Mouse (Mus musculus) neural tube, embryonic 13.5 days (tissue): ENCODE measurements at regions not wholly inside any gene's neighbourhood (a gene's known extent, or its start where the extent isn't known, plus 50 kb on each side); places are given as distances from the start of the nearest gene placed in this dataset.

Experiments used
- ATAC-seq: fragments of 200-750 bp; cut with Nextera tagmentation; 2 replicates; pipeline ENCODE4 v1.8.0; 2017; ENCODE audit warnings: low read depth, mild to moderate bottlenecking, moderate TSS enrichment, moderate library complexity
- H3K27ac ChIP-seq: fragments of 300-500 bp; sonication (generic); replicated peaks from 2 replicates; pipeline ENCODE4 v1.5.1; 2015; ENCODE audit warnings: moderate library complexity, mild to moderate bottlenecking, inconsistent platforms
- H3K27me3 ChIP-seq: fragments of 300-500 bp; sonication (generic); 2 replicates; pipeline ENCODE4 v1.6.1; 2015; ENCODE audit warnings: mild to moderate bottlenecking, inconsistent platforms
- H3K36me3 ChIP-seq: fragments of 300-500 bp; sonication (generic); 2 replicates; pipeline ENCODE4 v1.6.1; 2015; ENCODE audit warnings: mild to moderate bottlenecking, inconsistent platforms
- H3K4me1 ChIP-seq: fragments of 300-500 bp; sonication (generic); replicated peaks from 2 replicates; pipeline ENCODE4 v1.6.1; 2015; ENCODE audit warnings: inconsistent platforms
- H3K4me2 ChIP-seq: fragments of 300-500 bp; sonication (generic); 2 replicates; pipeline ENCODE4 v1.6.1; 2015; ENCODE audit warnings: inconsistent platforms, mild to moderate bottlenecking, moderate library complexity
- H3K4me3 ChIP-seq: fragments of 300-500 bp; sonication (generic); 2 replicates; pipeline ENCODE4 v1.5.1; 2015; ENCODE audit warnings: mild to moderate bottlenecking, inconsistent platforms
- H3K9ac ChIP-seq: fragments of 300-500 bp; sonication (generic); 2 replicates; pipeline ENCODE4 v1.6.1; 2015; ENCODE audit warnings: moderate library complexity, mild to moderate bottlenecking, inconsistent platforms
- H3K9me3 ChIP-seq: fragments of 300-500 bp; sonication (generic); 2 replicates; pipeline ENCODE4 v1.6.1; 2016; ENCODE audit warnings: inconsistent platforms
- WGBS: fragments of 180-500 bp; shearing (Covaris S2); methylation state at CpG from one replicate; pipeline ENCODE4 v1.1.7; 2015; 5-methylcytosine and 5-hydroxymethylcytosine counted together

DNA sequence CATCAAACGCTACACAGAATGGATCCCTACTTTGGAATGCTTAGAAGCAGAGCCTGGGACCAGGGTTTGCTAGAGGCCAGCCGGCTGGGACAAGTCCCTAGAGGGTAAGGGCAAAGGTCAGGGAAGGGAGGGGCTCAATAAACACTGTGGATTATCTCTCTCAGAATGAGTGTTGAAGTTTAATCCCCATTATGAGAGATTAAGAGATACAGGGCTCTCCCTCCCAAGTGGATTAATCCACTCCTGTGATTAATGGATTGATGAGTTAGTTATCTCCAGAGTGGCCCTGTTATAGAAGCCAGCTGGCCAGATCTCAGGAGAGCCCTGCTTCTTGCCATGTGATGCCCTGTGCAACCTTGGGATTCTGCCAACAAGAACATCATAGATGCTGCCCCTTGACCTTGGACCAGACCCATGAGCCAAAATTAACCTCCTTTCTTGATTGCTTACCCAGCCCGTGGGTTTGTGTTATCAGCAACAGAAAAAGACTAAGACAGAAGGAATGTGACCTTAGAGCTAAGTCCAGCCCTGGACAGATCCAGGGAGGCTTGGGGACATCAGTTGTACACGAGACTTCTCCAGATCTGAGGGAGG, 119.6 kb upstream of the Slc22a12 start:
- H3K4me3 ChIP-seq, result no peak overlapping the region
- H3K27me3 ChIP-seq, result no peaks in the 10 kb centered on the region
- WGBS, result 48% methylated on average over 4 of the region's 4 CpGs
- H3K4me2 ChIP-seq, result no peak overlapping the region
- H3K9me3 ChIP-seq, result peaks cover under 1% of the 10 kb centered on the region; the same call in 1 of the 2 replicates
- H3K27ac ChIP-seq, result no peak overlapping the region
- ATAC-seq, result no peak
- no peaks in the 10 kb centered on the region; the same call in 1 of the 2 replicates for H3K4me1 ChIP-seq
- no peaks in the 10 kb centered on the region for H3K36me3 ChIP-seq
- no peak overlapping the region for H3K9ac ChIP-seq

DNA sequence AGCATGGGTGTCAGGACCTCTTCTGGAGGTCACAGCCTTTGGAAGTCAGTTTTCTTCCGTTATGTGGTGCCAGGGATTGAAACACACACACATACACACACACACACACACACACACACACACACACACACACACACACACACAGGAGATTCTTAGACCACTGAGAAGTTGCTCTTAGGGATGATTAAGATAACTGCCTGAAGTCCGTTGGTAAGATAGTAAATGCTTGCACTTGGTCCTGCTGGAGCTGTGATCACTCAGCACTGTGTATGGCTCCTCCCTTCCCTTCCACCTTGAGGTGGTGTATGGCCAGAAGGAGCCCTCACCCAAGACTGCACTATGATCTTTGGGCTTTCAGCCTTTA, 118.7 kb upstream of the Slc22a12 start:
- H3K4me1 ChIP-seq, result no peaks in the 10 kb centered on the region; the same call in 1 of the 2 replicates
- H3K9ac ChIP-seq, result no peak overlapping the region
- no peak overlapping the region for H3K27ac ChIP-seq
- H3K36me3 ChIP-seq, result no peaks in the 10 kb centered on the region
- 65% methylated on average over 2 of the region's 2 CpGs for WGBS
- no peak overlapping the region for H3K4me2 ChIP-seq
- no peak overlapping the region for H3K4me3 ChIP-seq
- H3K9me3 ChIP-seq, result peaks cover 8% of the 10 kb centered on the region; the same call in 1 of the 2 replicates
- no peaks in the 10 kb centered on the region for H3K27me3 ChIP-seq
- ATAC-seq, result no peak

DNA sequence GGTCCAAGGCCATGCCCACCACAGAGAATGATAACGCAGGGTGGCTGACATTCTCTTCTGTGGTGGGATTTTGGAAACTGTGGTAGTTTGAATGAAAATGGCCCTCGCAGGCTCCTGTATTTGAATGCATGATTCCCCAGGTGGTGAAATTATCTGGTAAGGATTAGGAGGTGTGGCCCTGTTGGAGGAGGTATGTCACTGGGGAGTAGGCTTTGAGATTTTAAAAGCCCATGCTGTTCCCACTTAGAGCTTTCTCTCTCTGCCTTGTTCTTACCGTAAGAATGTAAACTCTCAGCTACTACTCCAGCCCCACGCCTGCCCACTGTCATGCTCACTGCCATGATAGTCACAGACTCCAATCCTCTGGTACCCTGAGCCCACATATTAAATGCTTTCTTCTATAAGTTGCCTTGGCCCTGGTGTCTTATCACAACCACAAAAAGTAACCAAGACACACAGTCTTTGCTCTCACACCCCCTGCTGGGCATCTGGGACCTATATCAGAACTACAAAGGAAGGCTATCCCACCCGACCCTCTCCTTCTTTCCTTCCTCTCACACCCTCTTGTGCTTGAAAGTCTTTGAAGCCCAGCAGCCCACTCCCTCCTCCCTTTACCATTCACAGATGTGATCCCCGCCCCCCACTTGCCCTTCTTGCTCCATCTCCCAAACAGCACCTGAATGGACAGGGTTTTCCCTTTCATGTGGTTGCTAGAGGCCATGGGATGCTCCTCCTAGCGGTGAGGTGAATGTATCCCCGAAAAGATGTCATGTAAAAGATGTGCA, 118.1 kb upstream of the Slc22a12 start:
- Histone ChIP-seq H3K4me1 (no peaks in the 10 kb centered on the region; the same call in 1 of the 2 replicates), H3K27ac (no peak overlapping the region), H3K36me3 (no peaks in the 10 kb centered on the region), H3K9ac (no peak overlapping the region), H3K4me2 (no peak overlapping the region), H3K4me3 (no peak overlapping the region), H3K27me3 (no peaks in the 10 kb centered on the region), H3K9me3 (peaks cover 8% of the 10 kb centered on the region; the same call in 1 of the 2 replicates)
- 37% methylated on average over 8 of the region's 8 CpGs for WGBS
- ATAC-seq, result no peak

DNA sequence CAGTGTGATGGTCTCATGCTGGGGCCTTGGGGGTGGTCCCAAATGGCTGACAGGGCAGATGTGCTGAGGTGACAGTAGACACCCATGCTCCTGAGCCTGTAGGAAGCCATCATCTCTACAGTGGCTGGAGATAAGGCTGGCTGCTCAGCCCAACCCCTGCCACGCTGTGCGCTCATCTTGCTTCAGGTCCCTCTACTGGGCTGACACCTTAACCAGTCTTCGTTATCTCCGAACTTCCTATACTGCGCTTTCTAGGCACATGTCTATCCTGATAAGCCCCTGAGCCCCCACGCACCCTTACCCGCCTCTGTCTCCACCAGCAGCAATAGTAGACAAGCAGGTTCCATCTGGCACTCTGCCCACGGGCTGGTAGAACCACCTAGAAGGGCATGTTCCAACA, 117.3 kb upstream of the Slc22a12 start:
- no peak overlapping the region for H3K27ac ChIP-seq
- no peaks in the 10 kb centered on the region; the same call in 1 of the 2 replicates for H3K4me1 ChIP-seq
- no peak for ATAC-seq
- H3K36me3 ChIP-seq, result no peaks in the 10 kb centered on the region
- no peak overlapping the region for H3K4me3 ChIP-seq
- H3K9me3 ChIP-seq, result peaks cover 8% of the 10 kb centered on the region; the same call in 1 of the 2 replicates
- H3K4me2 ChIP-seq, result no peak overlapping the region
- H3K9ac ChIP-seq, result no peak overlapping the region
- no peaks in the 10 kb centered on the region for H3K27me3 ChIP-seq
- 88% methylated on average over 8 of the region's 8 CpGs for WGBS

DNA sequence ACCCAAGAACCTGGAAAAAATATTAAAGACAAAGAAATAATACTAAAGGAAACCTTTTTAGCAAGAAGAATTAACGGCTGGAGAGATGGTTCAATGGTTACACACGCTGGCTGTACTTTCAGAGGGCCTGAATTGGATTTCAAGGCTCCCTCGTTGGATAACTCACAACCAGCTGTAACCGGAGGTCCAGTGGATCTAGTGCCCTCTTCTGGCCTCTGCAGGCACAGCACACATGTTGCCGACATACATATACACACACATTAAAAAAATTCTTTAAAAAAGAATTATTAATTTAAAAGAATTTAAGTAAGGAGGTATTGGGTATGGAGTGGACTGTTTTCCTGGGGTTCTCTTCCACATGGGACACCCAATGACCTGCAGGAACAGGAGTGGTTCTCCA, 111.7 kb upstream of the Slc22a12 start:
- Histone ChIP-seq H3K27ac (no peak overlapping the region), H3K9ac (no peak overlapping the region), H3K27me3 (no peaks in the 10 kb centered on the region), H3K36me3 (no peaks in the 10 kb centered on the region), H3K4me3 (no peak overlapping the region), H3K4me1 (no peaks in the 10 kb centered on the region; the same call in 1 of the 2 replicates), H3K4me2 (no peak overlapping the region), H3K9me3 (peaks cover 8% of the 10 kb centered on the region; the same call in 1 of the 2 replicates)
- no peak for ATAC-seq
- WGBS, result 87% methylated on average over 5 of the region's 5 CpGs

DNA sequence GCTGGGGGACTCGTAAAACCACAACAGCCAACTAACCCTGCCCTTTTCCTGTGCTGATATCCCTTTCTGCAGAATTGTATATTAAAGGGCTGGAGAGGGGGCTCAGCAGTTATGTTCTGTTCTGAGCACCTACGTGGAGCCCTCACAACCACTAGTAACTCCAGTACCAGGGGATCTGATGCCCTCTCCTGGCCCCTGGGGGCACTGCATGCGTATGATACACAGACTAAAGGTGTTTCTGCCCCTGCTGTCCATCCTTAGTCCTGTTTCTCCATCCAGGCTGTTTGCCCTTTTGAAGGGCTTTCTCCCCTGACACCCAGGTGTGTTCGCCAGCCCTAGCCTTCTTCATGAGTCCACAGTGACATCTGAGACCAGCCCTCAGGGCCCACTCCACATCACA, 109.9 kb upstream of the Slc22a12 start:
- ATAC-seq, result no peak
- H3K4me3 ChIP-seq, result no peak overlapping the region
- WGBS, result 83% methylated on average over 4 of the region's 4 CpGs

DNA sequence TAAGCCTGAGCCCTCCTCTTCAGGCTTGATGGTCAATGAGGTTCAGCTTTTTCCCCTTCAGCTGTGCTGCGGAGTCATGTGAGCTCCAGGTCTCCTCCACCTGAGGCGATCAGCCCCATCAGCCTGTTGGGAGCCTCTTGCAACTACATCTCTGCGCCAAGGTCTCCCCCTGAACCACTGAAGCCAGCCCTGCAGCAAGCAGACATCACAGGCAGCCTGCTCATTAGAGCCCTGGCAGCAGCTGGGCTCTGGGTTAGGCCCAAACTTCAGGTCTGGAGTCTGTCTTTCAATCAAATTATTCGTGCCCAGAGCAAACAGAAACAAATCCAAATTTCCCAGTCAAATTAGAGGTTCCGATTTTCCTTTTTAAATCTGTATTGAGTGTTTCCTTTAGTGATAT, 108.4 kb upstream of the Slc22a12 start:
- no peak for ATAC-seq
- 74% methylated on average over 5 of the region's 5 CpGs for WGBS

More for the DNA sequence above, 109.9 kb upstream of the Slc22a12 start:
- H3K27ac ChIP-seq, result no peak overlapping the region
- H3K9me3 ChIP-seq, result peaks cover 8% of the 10 kb centered on the region; the same call in 1 of the 2 replicates
- no peaks in the 10 kb centered on the region for H3K36me3 ChIP-seq
- H3K4me1 ChIP-seq, result no peaks in the 10 kb centered on the region; the same call in 1 of the 2 replicates
- no peak overlapping the region for H3K4me2 ChIP-seq
- H3K27me3 ChIP-seq, result no peaks in the 10 kb centered on the region
- no peak overlapping the region for H3K9ac ChIP-seq

DNA sequence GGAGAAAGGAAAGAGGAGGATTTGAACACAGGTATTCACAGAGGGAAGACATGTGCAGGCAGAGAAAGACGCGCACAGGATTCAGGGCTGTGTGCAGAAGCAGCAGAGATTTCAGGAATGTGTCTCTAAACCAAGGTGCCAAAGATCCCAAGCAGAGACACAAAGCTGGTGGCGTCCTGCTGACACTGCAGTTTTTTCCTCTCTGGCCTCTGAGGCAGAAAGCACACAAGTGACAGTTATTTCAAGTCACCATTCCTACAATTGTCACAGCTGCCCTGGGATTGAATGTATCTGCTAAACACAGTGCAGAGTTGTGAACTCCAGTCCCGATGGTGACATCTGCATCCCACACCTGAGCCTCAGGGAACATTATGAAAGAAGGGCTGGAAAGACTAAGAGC, 107.1 kb upstream of the Slc22a12 start:
- no peaks in the 10 kb centered on the region for H3K27me3 ChIP-seq
- H3K27ac ChIP-seq, result no peak overlapping the region
- H3K9ac ChIP-seq, result no peak overlapping the region
- WGBS, result 93% methylated on average over 4 of the region's 4 CpGs
- no peak for ATAC-seq
- H3K4me1 ChIP-seq, result no peaks in the 10 kb centered on the region; the same call in 1 of the 2 replicates
- no peaks in the 10 kb centered on the region for H3K36me3 ChIP-seq
- H3K4me2 ChIP-seq, result no peak overlapping the region
- H3K9me3 ChIP-seq, result no peaks in the 10 kb centered on the region
- no peak overlapping the region for H3K4me3 ChIP-seq

More for the DNA sequence above, 108.4 kb upstream of the Slc22a12 start:
- Histone ChIP-seq H3K27ac (no peak overlapping the region), H3K9ac (no peak overlapping the region), H3K36me3 (no peaks in the 10 kb centered on the region), H3K4me1 (no peaks in the 10 kb centered on the region; the same call in 1 of the 2 replicates), H3K9me3 (no peaks in the 10 kb centered on the region), H3K27me3 (no peaks in the 10 kb centered on the region), H3K4me3 (no peak overlapping the region), H3K4me2 (no peak overlapping the region)

DNA sequence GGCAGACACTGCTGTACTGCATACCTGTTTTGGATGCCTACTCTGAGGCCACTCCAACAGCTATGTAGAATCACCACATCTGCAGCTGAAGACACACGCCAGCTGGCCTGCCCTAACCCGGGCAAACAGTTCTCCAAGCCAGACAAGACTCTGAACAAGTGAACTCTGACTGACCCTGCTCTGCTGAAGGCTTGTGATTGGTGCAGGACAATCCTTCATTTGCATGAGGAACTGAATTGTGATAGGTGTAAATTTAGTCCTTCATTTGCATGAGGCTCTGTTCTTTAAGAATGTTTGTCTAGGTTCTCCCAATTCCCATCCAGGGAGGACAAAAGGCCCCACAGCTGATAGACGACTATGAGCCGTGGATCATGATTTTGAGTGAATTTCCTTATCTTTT, 104.9 kb upstream of the Slc22a12 start:
- no peaks in the 10 kb centered on the region; the same call in 1 of the 2 replicates for H3K4me1 ChIP-seq
- no peak overlapping the region for H3K27ac ChIP-seq
- no peak overlapping the region for H3K4me3 ChIP-seq
- no peaks in the 10 kb centered on the region for H3K27me3 ChIP-seq
- no peak overlapping the region for H3K9ac ChIP-seq
- 87% methylated on average over 4 of the region's 4 CpGs for WGBS
- H3K4me2 ChIP-seq, result no peak overlapping the region
- H3K36me3 ChIP-seq, result no peaks in the 10 kb centered on the region
- no peak for ATAC-seq
- H3K9me3 ChIP-seq, result no peaks in the 10 kb centered on the region

DNA sequence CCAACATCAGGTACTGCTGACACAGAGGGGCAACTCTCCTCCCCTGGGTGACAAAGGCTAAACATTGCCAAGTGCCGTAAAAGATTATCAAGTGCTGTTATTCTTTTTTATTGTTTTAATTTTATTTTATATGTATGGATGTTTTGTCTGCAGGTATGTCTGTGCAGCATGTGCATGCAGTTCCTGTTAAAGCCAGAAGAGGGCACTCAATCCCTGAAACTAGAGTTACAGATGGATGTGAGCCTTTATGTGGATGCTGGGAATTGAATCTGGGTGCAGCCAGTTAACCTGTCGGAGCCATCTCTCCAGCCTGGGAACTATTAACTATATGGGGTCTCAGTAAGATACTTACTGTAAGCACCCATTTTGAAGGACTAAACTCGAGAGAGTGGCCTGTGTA, 104.4 kb upstream of the Slc22a12 start:
- Histone ChIP-seq H3K27ac (no peak overlapping the region), H3K4me2 (no peak overlapping the region), H3K9ac (no peak overlapping the region), H3K4me1 (no peaks in the 10 kb centered on the region; the same call in 1 of the 2 replicates), H3K36me3 (no peaks in the 10 kb centered on the region), H3K9me3 (no peaks in the 10 kb centered on the region), H3K27me3 (no peaks in the 10 kb centered on the region; the same call in 1 of the 2 replicates), H3K4me3 (no peak overlapping the region)
- 88% methylated on average over 3 of the region's 3 CpGs for WGBS
- ATAC-seq, result no peak

DNA sequence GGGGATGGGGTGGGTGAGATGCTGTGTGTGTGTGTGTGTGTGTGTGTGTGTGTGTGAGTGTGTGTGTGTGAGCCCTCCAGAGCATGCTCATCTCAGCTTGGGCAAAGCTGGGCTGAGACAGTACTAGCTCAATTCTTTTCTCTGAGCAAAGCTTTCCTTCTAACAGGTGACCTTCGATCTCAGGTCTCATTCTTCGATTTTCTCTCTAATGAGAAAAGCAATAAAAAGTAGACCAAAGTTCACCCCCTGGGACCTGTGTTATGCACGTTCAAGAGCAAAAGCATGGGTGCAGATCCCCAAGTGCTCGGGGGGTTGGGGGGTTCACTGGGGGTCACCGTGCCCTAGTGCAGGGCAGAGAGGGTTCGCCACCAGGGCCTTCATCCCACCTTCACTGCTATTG, 103.1 kb upstream of the Slc22a12 start:
- ATAC-seq, result no peak
- H3K4me2 ChIP-seq, result no peak overlapping the region
- 89% methylated on average over 6 of the region's 6 CpGs for WGBS
- H3K36me3 ChIP-seq, result no peaks in the 10 kb centered on the region
- no peaks in the 10 kb centered on the region for H3K9me3 ChIP-seq
- H3K9ac ChIP-seq, result no peak overlapping the region
- H3K4me1 ChIP-seq, result no peaks in the 10 kb centered on the region; the same call in 1 of the 2 replicates
- H3K4me3 ChIP-seq, result no peak overlapping the region
- peaks cover 6% of the 10 kb centered on the region; the same call in 1 of the 2 replicates for H3K27me3 ChIP-seq
- H3K27ac ChIP-seq, result no peak overlapping the region

DNA sequence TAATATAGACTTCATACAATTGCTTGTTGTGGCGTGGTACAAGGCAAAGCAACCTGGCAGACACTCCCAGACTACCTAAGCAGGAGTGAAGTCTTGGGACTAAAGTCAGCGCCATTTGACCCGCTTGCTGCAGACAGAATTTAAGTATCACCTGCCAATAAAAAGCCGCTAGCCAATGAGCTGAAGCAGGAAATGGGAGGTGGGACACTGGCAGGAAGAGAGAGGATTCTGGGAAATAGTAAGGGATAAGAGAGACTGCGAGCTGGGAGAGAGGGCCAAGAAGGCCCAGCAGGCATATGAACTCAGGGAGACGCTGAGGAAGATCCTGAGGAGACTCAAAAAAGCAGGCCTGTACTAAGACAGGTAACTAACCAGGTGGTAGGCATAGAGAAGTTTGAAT, 102.0 kb upstream of the Slc22a12 start:
- no peak overlapping the region for H3K9ac ChIP-seq
- H3K4me3 ChIP-seq, result no peak overlapping the region
- H3K4me2 ChIP-seq, result no peak overlapping the region
- WGBS, result 84% methylated on average over 6 of the region's 6 CpGs
- H3K27ac ChIP-seq, result no peak overlapping the region
- H3K9me3 ChIP-seq, result no peaks in the 10 kb centered on the region
- no peaks in the 10 kb centered on the region for H3K36me3 ChIP-seq
- H3K4me1 ChIP-seq, result no peaks in the 10 kb centered on the region
- no peak for ATAC-seq
- peaks cover 6% of the 10 kb centered on the region; the same call in 1 of the 2 replicates for H3K27me3 ChIP-seq
